Mouse (Mus musculus) liver, adult 2 months (tissue): ENCODE measurements at regions not wholly inside any gene's neighbourhood (a gene's known extent, or its start where the extent isn't known, plus 50 kb on each side); places are given as distances from the start of the nearest gene placed in this dataset.

ENCODE experiments used
- CTCF ChIP-seq: fragments of 200-500 bp; IDR thresholded peaks from 2 replicates; pipeline ENCODE4 v1.5.1; 2011; ENCODE audit warnings: low read depth, low read length, control low read depth
- POLR2A ChIP-seq: fragments of 200-500 bp; IDR thresholded peaks from 2 replicates; pipeline ENCODE4 v1.6.1; 2011; ENCODE audit warnings: low read length, control low read depth; ENCODE audit not compliant: insufficient read depth; ENCODE audit errors: extremely low read depth

GRCm38 (mm10) chr3:129481293-129481692 lies 50.9 kb upstream of the Elovl6 start:
- TF ChIP-seq POLR2A (no peak), CTCF (no peak)
